Mouse (Mus musculus): Measurements from ENCODE around the gene Rrp12. TPM values are rescaled to one million over a fixed set of nuclear protein-coding genes. Genes with fewer than 3 reads are reported as not detected.
A peak's percentile ranks its signal among the peaks of the same experiment; 100 is the strongest.
"Not testable (repeated sequence)": the region's sequence is repeated elsewhere in the genome, so short reads cannot be mapped to it uniquely, and the experiment has no call there.

Gene Rrp12
- total RNA-seq, 2 experiments from 2014 or later: 12.5 to 23.2 TPM

DNA sequence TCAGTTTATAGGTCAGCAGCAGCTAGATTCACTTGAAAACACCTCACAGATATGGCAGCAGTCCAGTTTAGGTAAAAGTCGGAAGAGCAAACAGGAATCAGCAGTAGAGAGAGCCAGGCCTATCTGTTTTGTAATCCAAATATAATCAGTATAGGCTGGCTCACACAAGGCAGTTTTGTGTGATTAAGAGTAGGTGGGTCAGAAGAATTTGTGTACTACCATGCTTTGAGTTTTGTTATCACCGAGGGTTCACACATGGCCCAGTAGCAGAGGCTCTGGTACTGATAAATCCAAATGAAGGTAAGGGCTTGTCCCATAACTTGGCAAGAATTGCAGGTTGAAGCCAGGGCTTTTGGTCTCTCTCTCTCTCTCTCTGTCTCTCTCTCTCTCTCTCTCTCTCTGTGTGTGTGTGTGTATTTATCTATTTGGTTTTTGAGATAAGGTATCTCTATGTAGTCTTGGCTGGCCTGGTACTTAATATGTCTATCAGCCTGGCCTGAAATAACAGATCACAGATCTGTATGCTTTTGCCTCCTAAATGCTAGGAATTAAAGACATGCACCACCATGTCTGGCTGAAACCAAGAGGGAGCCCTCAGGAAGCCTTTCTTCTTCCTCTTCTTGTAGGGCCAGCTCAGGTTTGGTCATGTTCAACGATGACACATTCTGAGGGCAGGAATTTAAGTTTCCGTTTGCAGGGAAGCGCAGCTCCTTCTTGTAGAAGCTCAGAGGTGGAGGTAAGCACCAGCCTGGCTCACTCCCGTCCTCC lies 10.5 kb upstream of the Rrp12 start:
- DNase-seq: no peak

DNA sequence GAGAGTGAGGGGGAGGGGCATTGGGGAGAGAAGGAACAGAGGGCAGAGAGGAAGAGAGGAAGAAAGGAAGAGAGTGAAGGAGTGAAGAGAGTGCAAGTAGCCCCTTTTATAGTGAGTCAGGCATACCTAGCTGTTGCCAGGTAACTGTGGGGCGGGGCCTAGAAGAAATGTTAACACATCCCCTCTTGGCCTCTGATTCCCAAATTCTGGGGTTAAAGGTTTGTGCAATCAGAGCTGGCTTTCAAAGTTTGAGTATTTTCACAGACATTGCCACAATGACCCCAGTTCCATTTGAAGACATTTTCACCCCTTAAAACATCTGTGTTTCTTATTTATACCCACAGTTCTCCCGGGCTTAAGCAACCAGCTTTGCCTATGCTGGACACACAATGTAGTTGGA lies 9.3 kb upstream of the Rrp12 start:
- DNase-seq: no peak

DNA sequence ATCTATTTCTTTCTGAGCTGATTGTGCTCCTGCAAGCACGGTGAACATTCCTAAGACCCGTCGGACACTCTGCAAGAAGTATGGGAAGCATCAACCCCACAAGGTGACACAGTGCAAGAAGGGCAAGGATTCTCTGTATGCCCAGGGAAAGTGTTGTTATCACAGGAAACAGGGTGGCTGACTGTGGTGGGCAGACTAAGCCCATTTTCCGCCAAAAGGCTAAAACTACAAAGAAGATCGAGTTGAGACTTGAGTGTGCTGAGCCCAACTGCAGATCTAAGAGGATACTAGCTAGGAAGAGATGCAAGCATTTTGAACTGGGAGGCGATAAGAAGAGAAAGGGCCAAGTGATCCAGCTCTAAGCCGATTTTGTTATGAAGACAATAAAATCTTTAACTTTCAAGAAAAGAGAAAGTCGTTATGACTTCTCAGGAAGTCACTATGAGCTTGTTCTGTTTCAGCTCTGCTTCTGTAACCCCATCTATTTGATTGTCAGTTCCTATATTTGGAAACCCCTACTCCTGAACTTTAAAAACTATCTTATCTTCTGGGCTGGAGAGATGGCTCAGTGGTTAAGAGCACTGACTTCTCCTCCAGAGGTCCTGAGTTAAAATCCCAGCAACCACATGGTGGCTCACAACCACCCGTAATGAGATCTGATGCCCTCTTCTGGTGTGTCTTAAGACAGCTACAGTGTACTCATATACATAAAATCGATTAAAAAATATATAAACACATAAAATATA lies 7.0 kb upstream of the Rrp12 start:
- no peak for DNase-seq

DNA sequence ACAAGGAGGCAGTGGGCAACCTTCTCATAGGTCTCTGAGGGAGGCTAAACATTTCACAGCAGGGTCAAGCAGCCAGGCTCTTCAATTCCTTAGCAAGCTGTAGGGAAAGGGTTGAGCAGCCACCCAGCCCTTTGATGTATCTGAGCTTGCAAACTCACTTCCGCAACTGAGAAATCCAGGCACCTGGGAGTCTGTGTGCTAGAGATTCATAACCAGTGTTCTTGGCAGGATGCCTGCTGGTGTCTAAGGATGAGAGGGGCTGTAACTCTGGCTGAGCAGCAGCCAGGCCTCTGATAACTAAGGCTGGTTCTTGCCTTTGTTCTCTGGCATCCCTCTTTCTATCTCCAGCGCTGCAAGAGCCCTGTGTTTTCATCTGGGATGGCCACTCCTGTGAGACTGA lies 5.7 kb upstream of the Rrp12 start:
- peak in 1 of 2 experiments; percentile 50 for DNase-seq

DNA sequence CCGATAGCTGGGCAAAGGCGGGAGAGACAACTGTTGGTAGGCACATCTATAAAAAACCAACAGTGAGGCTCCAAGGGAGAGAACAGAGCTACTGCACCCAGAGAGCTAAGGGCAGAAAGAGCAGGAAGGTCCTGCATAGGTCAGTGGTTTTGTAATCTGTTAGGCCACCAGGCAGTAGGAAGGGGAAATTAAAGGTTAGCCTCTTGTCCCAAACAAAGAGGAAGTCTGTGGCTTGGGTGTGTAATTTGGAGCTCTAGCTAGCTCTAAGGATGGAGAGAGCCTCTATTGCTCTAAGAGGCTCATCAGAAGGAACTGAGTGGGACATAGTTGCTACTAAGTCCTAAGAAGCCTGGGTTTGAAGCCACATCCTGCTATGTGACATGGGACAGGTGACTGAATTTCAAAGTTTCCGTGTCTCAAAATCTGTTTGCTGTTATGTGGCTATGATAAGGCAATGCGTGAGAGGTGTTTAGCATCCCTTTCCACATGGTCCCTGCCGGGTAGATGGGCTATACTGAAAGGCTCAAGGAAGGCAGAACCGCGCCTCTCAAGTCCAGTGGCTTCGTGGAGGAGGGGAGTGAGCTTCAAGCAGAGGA lies 4.6 kb upstream of the Rrp12 start:
- no peak for DNase-seq

DNA sequence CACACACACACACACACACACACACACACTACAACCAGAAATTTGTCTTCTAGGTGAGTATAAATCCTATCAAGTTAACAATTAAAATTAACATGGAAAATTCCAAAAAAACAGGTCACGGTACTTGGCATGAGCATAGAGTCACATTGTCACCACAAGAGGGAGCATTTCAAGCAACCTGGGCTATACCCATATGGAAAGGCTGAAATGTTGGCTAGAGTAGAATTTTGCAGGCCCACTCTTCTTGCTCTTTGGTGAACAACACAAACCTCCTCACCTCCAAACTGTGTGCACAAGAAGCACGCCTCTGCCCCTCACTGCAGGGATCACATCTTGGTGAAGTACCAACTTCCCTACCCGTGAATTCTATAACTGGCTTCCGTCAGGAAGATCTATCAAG lies 2.9 kb upstream of the Rrp12 start:
- peak; percentile 33 to 63 for DNase-seq

DNA sequence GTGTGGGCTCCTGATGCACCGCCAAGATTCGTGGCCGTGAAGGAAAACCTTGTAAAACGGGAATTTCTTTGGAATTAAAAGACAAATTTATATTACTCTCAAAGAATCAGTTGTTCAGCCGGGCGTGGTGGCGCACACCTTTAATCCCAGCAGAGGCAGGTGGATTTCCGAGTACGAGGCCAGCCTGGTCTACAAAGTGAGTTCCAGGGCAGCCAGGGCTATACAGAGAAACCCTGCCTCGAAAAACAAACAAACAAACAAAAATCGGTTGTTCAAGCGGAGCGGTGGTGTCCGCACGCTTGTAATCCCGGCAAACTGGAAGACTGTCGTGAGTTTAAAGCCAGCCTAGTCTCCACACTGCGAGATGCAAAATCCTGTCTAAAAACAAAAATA lies 342 bp upstream of the Rrp12 start:
- no peak for DNase-seq

DNA sequence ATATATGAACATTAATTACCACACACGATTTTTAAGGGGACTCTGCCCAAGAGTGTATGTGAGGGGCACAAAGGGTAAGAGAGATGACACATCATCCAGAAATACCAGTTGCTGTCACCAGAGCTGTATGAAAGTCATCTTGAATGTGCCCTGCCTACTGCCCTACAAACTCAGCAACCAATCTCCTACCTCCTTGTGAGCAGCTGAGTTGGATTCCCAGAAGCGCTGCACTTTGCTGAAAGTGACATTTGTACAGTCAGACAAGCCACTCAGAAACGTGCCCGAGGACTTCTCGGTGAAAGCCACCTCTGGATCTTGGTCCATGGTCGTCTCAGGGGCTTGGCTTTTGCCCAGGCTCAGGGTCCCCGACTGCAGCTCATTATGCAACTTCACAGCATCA lies 1.0 kb downstream of the Rrp12 start:
- DNase-seq: peak in 1 of 2 experiments; percentile 31

DNA sequence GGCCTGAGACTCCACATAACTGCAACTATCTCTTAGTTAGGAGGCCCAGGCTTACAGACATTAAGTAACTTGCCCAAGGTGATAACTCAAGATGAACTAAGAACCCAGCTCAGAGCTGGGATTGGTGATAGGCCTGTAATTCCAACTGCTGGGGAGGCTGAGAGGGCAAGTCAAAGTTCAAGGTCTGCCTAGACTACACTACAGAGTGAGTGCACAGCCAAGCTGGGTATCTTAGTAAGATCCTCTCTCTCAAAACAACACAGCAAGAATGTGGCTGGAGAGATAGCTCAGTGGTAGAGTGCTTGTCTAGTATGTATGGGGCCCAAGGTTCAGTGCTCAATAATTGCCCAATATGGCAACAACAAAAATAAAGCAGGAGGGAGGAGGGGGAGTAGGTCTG lies 7.8 kb downstream of the Rrp12 start:
- DNase-seq: no peak

DNA sequence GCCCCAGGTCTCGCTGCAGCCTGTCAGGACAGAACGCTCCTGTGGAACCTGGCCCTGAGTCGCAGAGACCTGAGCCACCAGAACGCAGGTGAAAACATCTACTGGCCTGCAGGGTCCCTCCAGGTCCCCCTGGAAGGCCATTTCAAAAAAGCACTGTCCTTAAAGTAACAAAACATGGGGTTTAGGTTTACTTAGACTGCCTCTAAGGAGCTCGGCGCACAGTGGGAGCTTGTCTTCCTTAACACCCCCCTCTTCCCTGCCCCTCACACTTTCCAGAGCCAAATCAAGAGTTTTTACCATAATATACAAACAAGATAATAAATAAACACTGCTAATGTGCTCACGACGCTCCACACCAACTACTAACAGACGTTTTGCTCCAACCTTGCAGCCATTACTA lies 12.1 kb downstream of the Rrp12 start:
- no peak for DNase-seq

DNA sequence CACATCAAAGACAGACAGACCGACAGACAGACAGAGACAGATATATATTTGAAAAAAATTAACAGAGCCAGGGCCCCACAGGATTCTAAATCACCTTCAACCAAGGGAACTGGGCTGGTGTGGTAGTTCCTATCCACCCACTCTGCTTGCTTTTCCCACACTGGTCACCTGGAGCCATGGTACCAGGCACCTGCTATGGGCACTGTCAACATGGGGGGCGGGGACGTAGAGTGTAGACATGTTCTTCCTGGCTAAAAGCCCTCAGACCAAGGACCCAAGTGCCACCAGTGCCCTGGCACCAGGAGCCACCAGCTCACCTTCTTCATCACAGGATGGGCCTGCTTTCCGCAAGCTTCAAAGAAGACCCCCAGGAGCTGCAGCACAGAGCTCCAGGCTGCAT lies 14.1 kb downstream of the Rrp12 start:
- no peak for DNase-seq

DNA sequence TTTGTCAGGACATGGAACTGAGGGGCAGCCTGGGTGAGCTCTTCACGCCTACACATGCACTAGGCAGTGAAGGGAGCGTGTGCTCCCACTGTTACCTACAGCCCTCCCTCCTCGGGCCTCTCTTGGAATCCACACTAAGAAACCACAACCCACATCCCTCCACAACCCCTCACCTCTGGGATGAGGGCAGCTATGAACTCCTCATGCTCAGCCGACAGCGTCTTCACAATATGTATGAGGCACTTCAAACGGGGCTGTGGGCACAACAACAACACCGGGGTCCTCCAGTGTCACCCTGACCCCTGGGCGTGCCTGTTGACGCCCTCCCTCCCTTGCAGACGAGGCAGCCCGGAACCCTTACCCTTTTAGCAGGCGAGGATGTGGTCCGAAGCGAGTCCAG lies 21.6 kb downstream of the Rrp12 start:
- DNase-seq: no peak

DNA sequence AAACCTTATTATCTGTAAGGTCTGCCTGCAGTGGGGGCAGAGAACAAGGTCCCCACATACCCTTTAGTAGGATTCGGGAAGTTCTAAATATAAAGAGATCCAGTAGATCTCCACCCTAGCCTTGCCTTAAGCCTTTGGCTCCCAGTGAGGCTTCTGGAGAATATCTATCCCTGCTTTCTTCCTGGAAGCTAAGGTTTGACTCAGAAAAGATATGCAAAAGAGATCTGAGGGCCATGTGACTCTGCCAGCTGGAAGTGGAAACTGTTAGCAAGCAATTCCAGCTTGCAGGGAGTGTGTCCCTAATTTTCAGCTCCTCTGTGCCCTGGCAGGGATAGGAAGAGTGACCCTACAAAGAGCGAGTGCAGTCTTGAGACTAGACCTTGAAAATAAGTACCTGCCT lies 23.7 kb downstream of the Rrp12 start:
- DNase-seq: no peak

DNA sequence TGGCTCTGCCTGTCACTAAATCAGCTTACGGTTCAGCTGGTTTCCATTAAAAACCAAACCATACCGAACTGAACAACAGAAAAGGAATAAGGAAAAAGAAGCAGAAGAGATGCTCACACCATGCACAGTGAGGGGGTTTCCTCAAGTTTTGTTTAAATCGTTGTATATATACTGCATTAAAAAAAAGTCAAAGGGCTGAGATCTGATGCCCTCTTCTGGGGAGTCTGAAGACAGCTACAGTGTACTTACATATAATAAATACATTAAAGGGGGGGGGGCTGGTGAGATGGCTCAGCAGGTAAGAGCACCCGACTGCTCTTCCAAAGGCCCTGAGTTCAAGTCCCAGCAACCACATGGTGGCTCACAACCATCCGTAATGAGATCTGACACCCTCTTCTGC lies 26.0 kb downstream of the Rrp12 start:
- not testable (repeated sequence) for DNase-seq

DNA sequence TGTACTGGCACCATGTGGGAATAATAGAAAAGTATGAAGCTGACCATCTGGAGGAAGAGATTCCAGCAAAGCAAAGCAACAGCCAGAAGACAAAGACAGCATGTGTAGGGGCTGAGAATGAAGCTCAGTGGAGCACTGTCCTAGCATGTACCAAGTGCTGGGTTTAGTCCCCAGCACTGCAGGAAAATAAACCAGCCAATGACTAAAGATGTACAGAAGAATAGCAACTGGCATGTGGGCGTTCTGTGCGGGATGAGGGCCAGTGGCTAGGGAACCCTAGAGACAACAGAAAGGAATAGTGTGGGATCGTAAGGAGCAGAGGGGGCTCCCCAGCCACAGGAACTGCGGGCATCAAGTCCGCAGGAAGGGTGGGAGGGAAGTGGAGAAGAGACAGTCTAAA lies 26.7 kb downstream of the Rrp12 start:
- DNase-seq: no peak

DNA sequence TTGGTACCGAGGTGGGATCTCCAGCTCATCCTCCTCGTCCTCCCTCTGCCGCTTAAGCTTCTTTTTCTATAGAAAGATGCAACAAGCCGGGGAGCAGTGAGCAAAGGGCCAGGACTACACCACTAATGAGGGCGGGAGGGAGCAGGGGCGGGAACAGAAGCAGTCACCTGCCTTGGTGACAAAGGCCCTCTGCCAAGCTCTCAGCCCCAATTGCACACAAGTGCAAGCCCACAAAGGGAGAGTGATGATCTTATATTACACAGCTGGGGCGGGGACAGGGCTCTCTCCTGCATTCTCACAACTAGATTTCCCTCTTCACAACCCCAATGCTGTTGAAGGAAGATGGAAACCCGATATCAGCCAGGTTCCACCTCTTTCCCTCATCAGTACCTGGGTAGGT lies 29.3 kb downstream of the Rrp12 start:
- DNase-seq: no peak

DNA sequence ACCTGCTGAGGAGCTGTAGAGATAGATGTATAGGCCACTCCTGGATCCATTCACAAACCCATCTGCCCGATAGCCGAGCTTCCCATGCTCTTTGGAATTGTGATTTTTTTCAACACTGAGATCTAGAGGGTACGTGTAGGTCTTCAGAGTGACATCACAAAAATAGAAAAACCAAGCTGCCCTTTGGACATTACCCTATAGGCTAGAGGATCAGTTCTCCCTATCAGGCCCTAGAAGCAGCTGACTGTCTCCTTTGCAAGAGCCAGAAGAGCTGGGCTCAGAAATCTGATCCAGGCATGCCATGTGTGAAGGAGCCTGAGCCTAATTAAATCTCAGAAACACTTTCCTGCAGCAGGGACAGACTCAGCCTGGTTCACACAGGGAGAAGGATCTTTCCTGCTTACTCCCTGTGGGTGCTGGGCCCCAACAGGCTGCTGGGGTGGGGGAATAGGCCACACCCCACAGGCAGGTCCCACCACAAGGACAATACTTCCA lies 38.1 kb downstream of the Rrp12 start:
- no peak for DNase-seq

DNA sequence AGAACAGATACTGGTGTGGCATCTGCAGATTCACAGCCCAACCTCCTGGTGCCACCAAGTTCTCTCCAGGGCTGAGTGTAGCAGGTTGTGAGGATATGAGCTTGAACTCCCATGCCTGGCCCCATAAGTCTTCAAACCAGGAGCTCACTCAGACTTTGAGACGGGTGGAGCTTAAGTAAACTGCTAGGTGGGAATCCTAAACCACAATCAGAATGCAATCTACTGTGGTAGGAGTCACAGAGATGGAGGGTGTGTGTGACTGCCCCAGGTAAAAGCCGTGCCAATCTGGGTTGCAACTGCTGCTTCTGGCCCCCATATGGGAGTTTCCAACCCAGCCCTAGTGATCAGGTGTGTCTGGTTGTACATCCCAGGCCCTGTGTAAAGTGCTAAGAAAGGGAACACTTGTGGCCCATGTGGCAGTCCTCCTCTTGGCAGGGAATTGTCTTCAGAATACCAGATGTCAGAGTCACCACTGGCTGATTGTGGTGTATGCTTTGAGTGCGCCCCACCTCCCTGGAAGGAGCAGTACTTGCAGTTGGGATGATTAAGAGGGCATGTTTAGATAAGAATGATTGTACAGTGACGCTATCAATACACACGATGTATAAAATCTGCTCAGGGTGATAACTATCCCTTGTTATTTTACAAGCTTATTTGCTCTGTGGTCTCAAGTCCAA lies 38.7 kb downstream of the Rrp12 start:
- DNase-seq: no peak

DNA sequence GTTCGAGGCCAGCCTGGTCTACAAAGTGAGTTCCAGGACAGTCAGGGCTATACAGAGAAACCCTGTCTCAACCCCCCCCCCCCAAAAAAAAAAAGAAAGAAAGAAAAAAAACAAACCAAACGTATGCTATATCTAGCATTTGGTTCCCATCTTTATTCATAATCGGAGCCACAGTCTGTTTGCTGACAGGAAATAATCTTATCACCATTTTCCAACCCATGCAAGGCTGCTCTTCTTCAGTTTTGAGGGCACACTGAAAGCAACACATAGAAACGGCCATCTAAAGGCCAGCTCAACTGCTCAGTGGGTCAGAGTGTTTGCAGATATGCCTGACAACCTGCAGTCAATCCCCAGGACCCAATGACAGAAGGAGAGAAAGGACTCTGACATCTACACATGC lies 43.5 kb downstream of the Rrp12 start:
- no peak for DNase-seq

DNA sequence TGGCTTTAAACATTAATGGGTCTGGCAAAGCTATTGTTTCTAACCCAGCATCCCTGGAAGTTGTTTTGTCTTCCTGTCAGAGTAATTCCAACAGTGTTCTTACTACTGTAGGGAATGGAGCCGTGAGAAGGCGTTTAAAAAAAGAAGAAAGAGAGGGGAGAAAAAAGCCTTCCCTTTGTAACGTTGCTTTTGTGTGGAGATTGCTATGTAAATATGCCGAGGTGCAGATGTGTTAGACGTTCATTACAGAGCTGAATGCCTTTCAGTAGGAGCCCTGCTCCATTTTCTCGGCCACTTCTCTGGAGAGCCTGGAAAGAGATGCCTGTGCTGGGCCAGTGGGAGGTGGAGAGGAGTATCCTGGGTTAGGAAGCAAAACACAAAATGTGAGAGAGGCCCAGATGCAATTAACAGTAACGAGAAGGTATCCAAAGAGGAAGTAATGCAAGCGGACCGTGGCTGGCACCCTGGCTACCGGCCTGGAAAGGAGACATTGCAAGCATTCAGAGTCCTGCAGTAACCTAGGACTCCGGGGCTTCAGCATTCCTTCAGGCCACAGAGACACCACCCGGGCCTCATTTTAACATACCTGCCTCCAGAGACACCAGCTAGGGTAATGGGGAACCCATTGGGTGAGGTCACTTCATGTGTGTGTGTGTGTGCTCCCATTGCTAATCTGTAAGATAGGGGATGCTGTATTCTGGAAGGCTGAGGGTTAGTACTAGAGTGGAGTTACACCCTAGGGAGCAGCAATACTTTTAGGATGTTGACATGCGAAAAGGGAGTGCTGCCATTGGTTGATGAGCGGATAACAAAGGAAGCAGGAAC lies 45.0 kb downstream of the Rrp12 start:
- DNase-seq: no peak

DNA sequence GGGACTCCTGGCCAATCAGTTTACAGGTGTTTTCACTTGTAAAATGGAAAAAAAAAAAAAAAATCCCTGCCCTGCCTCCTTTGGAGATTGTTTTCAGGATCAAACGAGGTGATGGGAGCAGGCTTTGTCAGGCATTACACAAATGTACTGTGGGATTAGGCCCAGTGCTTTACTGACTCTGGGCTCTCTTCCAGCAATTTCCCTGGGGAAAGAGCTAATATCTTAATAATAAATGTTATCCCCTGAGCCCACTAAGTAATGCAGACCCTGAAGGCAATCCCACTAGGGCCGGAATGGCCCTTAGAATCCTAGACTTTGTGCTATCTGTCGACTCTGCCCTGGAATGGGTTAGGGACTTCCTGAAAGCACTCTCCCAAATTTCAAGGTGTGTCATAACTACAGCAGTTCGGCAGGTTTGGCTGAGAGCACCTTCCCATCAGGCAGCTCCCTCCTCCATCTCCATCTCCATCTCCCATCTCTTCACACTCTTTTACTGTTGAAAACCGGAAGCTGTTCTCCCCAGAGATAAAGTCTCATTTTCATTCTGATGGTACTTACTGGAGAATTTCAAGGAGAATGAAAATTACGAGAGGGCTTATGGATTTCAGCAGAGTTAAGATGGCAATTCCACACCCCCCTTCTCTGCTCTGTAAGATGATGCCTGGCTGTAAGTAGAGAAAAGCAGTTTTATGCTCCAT lies 45.8 kb downstream of the Rrp12 start:
- no peak for DNase-seq
